Mouse (Mus musculus) heart, postnatal 36 days (tissue): ENCODE measurements around the gene 0610010K14Rik. TPM values are rescaled to one million over a fixed set of nuclear protein-coding genes. Genes with fewer than 3 reads are reported as not detected.

Experiments used
- DNase-seq, 2 experiments: peaks; one replicate each; pipeline ENCODE4 v3.0.0; 2021 to 2022
- intact Hi-C: fragments of 180-260 bp; cut with DNase I; formaldehyde crosslinking; loops from one replicate; pipeline ENCODE4 v1.15.1; 2025
- total RNA-seq, 2 experiments: library from RNA; stranded (reverse); gene quantifications; 2 replicates each; pipeline ENCODE4 v1.2.3; 2021

0610010K14Rik gene
- total RNA-seq, 2 experiments from 2014 or later, result 32.7 to 38.0 TPM

- DNase-seq, result peak in 1 of 2 experiments; percentile 32
- intact Hi-C loops, result loop anchor here (10.0 kb wide), 2 partner anchors 408 to 822 kb away; partner anchors contain the start of genes Kdm6b, Rnf167 and Slc25a11
Measured at GRCm38 (mm10) chr11:70236717-70237116, 997 bp downstream of the 0610010K14Rik start.

GRCm38 (mm10) chr11:70235254-70235900, 2.3 kb downstream of the 0610010K14Rik start:
- intact Hi-C loops, result loop anchor here (10.0 kb wide), 2 partner anchors 409 to 821 kb away; partner anchors contain the start of genes Kdm6b, Rnf167 and Slc25a11
- no peak for DNase-seq

- no peak for DNase-seq
- intact Hi-C loops, result loop anchor here (10.0 kb wide), 2 partner anchors 410 to 820 kb away; partner anchors contain the start of genes Kdm6b, Rnf167 and Slc25a11
Measured at GRCm38 (mm10) chr11:70234497-70234896, 3.2 kb downstream of the 0610010K14Rik start.

GRCm38 (mm10) chr11:70234037-70234436, 3.7 kb downstream of the 0610010K14Rik start:
- intact Hi-C loops, result loop anchor here (10.0 kb wide), 2 partner anchors 411 to 819 kb away; partner anchors contain the start of genes Kdm6b, Rnf167 and Slc25a11
- peak; percentile 51 to 59 for DNase-seq

GRCm38 (mm10) chr11:70233016-70233415, 4.7 kb downstream of the 0610010K14Rik start:
- DNase-seq, result peak in 1 of 2 experiments; percentile 28
- intact Hi-C loops, result loop anchor here (10.0 kb wide), 2 partner anchors 412 to 818 kb away; partner anchors contain the start of genes Kdm6b, Rnf167 and Slc25a11

- DNase-seq, result peak; percentile 63 to 82
- intact Hi-C loops, result loop anchor here (10.0 kb wide), 2 partner anchors 412 to 818 kb away; partner anchors contain the start of genes Kdm6b, Rnf167 and Slc25a11
Measured at GRCm38 (mm10) chr11:70232546-70232945, 5.2 kb downstream of the 0610010K14Rik start.

- DNase-seq, result peak; percentile 91 to 92
- intact Hi-C loops, result loop anchor here (1.0 to 10.0 kb wide), 3 partner anchors 9 to 815 kb away; partner anchors contain the start of genes Kdm6b, Rnf167, Slc16a13 and Slc25a11
Measured at GRCm38 (mm10) chr11:70230239-70230727, 7.4 kb downstream of the 0610010K14Rik start.

GRCm38 (mm10) chr11:70229260-70230010, 8.3 kb downstream of the 0610010K14Rik start, which contains the start of gene Bcl6b:
Gene Bcl6b (minus strand): TSS chr11:70229798.
- peak in 1 of 2 experiments; percentile 62 for DNase-seq
- intact Hi-C loops, result loop anchor here (1.0 to 10.0 kb wide), 3 partner anchors 8 to 815 kb away; partner anchors contain the start of genes Kdm6b, Rnf167, Slc16a13 and Slc25a11

- intact Hi-C loops, result no loop called here
- peak; percentile 88 to 90 for DNase-seq
Measured at GRCm38 (mm10) chr11:70228828-70229227, 8.9 kb downstream of the 0610010K14Rik start.

- intact Hi-C loops, result no loop called here
- peak in 1 of 2 experiments; percentile 19 for DNase-seq
Measured at GRCm38 (mm10) chr11:70227661-70228245, 10.0 kb downstream of the 0610010K14Rik start.

GRCm38 (mm10) chr11:70227126-70227525, 10.6 kb downstream of the 0610010K14Rik start:
- DNase-seq, result peak in 1 of 2 experiments; percentile 23
- intact Hi-C loops, result no loop called here

GRCm38 (mm10) chr11:70226602-70226890, 11.2 kb downstream of the 0610010K14Rik start:
- no peak for DNase-seq
- intact Hi-C loops, result no loop called here

- intact Hi-C loops, result no loop called here
- DNase-seq, result peak in 1 of 2 experiments; percentile 16
Measured at GRCm38 (mm10) chr11:70225798-70226601, 11.7 kb downstream of the 0610010K14Rik start.

GRCm38 (mm10) chr11:70223724-70224123, 14.0 kb downstream of the 0610010K14Rik start:
- peak in 1 of 2 experiments; percentile 60 for DNase-seq
- intact Hi-C loops, result no loop called here

- intact Hi-C loops, result loop anchor here (1.0 kb wide), 1 partner anchor 8 kb away; no protein-coding TSS in a partner anchor
- DNase-seq, result peak in 1 of 2 experiments; percentile 48
Measured at GRCm38 (mm10) chr11:70221603-70222500, 15.9 kb downstream of the 0610010K14Rik start.

- intact Hi-C loops, result loop anchor here (1.0 kb wide), 1 partner anchor 9 kb away; no protein-coding TSS in a partner anchor
- peak; percentile 88 to 89 for DNase-seq
Measured at GRCm38 (mm10) chr11:70220731-70221602, 16.7 kb downstream of the 0610010K14Rik start, which contains the start of gene Slc16a13. Gene Slc16a13 (minus strand): TSS chr11:70221064.

- DNase-seq, result no peak
- intact Hi-C loops, result no loop called here
Measured at GRCm38 (mm10) chr11:70220323-70220722, 17.4 kb downstream of the 0610010K14Rik start.
